Mouse (Mus musculus) stomach, embryonic 16.5 days (tissue): ENCODE measurements around the gene Olfr1380. TPM values are rescaled to one million over a fixed set of nuclear protein-coding genes. Genes with fewer than 3 reads are reported as not detected.

Experiments used
- polyA plus RNA-seq: library from polyadenylated mRNA; unstranded; fragments of >200 nt; fragmentation: Nextera tagmentation; extraction: Ambion mirVana; gene quantifications from 2 replicates; pipeline ENCODE4 v1.2.1, GENCODE M21; 2015

The Olfr1380 gene
- polyA plus RNA-seq, 1 experiment from 2014 or later = not detected

Other genes starting within 250 kb of the Olfr1380 start
- gene Olfr1391, start 234.1 kb upstream of the Olfr1380 start, polyA plus RNA-seq = not detected in 2 replicates
- gene Olfr1390, start 221.7 kb upstream of the Olfr1380 start, polyA plus RNA-seq = not detected in 2 replicates
- gene Olfr1389, start 133.8 kb upstream of the Olfr1380 start, polyA plus RNA-seq = not detected in 2 replicates
- gene Olfr1388, start 120.3 kb upstream of the Olfr1380 start, polyA plus RNA-seq = 0.18 TPM in 1 of 2 replicates, not detected in the other
- gene Olfr1387, start 101.5 kb upstream of the Olfr1380 start, polyA plus RNA-seq = not detected in 2 replicates
- not detected in 2 replicates for gene Olfr1386, start 91.8 kb upstream of the Olfr1380 start, polyA plus RNA-seq
- gene Olfr1385, start 67.8 kb upstream of the Olfr1380 start, polyA plus RNA-seq = not detected in 2 replicates
- gene Olfr1384, start 50.2 kb upstream of the Olfr1380 start, polyA plus RNA-seq = not detected in 2 replicates
- gene Olfr1383, start 37.2 kb upstream of the Olfr1380 start, polyA plus RNA-seq = not detected in 2 replicates
- not detected in 2 replicates for gene Olfr1382, start 28.6 kb upstream of the Olfr1380 start, polyA plus RNA-seq
- not detected in 2 replicates for gene Olfr1381, start 13.4 kb upstream of the Olfr1380 start, polyA plus RNA-seq
- gene Flt4, start 52.4 kb downstream of the Olfr1380 start, polyA plus RNA-seq = 5.5 and 5.8 TPM in 2 replicates
- gene Scgb3a1, start 106.7 kb downstream of the Olfr1380 start, polyA plus RNA-seq = not detected in 2 replicates
- gene Cnot6, start 155.8 kb downstream of the Olfr1380 start, polyA plus RNA-seq = 30.9 and 33.7 TPM in 2 replicates
- 9.4 and 9.6 TPM in 2 replicates for gene Gfpt2, start 237.3 kb downstream of the Olfr1380 start, polyA plus RNA-seq